Mouse (Mus musculus): ENCODE measurements at regions not wholly inside any gene's neighbourhood (a gene's known extent, or its start where the extent isn't known, plus 50 kb on each side); places are given as distances from the start of the nearest gene placed in this dataset.

GRCm38 (mm10) chr11:18399561-18399960 lies 445.9 kb upstream of the Etaa1 start:
- DNase-seq = no peak

GRCm38 (mm10) chr11:18396397-18396796 lies 442.7 kb upstream of the Etaa1 start:
- DNase-seq = no peak

GRCm38 (mm10) chr11:18395631-18396030 lies 442.0 kb upstream of the Etaa1 start:
- DNase-seq = no peak

DNA sequence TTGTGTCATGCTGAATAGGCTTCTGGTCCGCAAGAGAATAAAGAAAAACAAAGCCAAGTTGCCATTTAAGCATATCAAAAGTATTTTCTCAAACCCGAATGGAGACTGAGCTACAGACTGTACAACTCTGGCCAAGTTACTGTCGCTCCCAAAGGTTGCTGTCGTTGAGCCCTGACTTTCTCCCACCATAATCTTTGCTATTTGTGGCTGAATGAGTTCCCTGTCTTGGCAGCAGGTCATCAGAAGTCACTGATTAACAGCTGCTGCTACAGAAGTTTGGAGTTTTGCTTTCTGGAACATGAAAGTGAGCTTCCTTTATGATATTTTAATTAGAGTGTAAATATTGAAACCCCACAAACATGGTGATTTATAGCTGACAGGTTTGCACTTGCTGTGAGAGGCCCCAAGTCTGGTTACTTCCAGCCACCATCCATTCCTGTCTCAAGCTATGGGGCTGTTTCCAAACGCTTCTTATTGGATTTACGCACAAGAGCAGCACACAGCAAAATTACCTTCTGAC lies 419.2 kb upstream of the Etaa1 start:
- no peak for DNase-seq

GRCm38 (mm10) chr11:18371304-18371703 lies 417.6 kb upstream of the Etaa1 start:
- DNase-seq = no peak

- DNase-seq = no peak
These were observed 417.2 kb upstream of the Etaa1 start for GRCm38 (mm10) chr11:18370861-18371260.

DNA sequence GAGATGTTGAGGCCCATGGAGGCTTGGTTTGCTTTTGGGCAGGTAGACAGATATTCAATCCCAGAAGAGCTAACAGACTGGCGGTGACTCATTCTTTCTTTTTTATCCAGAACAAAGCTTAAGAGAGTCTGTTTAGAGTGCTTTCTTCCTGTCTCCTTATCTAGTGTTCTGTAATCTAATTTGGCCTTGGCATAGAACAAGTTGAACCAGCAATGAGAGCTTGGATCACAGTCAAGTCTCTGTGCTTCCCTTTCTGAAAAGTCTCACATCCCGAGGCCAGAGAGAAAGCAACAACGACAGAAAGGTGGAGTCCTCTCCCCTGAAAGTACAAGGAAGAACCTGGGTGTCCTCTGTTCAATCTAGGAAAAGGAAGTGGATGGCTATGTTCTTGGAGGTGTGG lies 401.2 kb upstream of the Etaa1 start:
- no peak for DNase-seq

- DNase-seq = no peak
These were observed 400.5 kb upstream of the Etaa1 start for GRCm38 (mm10) chr11:18354156-18354555.

DNA sequence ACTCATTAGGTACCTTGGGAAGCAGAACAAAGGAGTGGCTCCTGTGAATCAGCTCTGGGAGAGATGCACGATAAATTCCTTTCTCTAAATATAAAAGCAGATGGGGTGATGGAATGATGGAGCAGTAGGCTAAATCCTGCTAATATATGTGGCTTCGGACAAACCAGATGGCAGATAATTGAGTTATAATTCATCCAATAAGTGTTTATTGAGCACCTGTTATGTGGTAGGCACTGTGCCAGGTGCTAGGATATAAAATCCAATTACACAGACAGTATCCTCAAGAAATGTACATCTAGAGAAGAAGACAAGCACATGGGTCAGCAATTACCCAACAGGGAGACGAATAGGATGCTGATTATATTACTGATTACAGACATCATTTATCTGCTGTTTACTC lies 394.2 kb upstream of the Etaa1 start:
- no peak for DNase-seq

- no peak for DNase-seq
These were observed 360.0 kb upstream of the Etaa1 start for GRCm38 (mm10) chr11:18313510-18314301.

- no peak for DNase-seq
These were observed 342.8 kb upstream of the Etaa1 start for GRCm38 (mm10) chr11:18296194-18297125.

- no peak for DNase-seq
These were observed 325.0 kb upstream of the Etaa1 start for GRCm38 (mm10) chr11:18278585-18279136.

DNA sequence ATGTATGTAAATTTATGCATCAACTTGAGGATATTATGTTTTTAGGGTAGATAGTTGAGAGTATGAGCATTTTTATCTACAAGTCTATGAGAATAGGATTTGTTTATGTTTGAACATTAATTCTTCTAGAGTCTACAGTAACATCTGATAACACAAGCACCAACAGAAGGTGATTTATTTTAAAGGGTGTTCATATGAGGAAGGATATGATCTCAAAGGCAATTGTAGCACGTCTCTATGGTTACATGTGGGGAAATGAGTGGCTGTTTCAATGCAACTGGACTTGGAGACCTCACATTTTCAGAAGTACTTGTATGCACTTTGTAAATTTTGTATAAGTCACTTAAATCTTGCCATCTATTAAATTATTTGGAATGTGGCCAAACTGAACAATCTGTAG lies 318.7 kb upstream of the Etaa1 start:
- DNase-seq = no peak

- no peak for DNase-seq
These were observed 312.5 kb upstream of the Etaa1 start for GRCm38 (mm10) chr11:18266161-18266560.

- no peak for DNase-seq
These were observed 309.2 kb upstream of the Etaa1 start for GRCm38 (mm10) chr11:18262901-18263300.

DNA sequence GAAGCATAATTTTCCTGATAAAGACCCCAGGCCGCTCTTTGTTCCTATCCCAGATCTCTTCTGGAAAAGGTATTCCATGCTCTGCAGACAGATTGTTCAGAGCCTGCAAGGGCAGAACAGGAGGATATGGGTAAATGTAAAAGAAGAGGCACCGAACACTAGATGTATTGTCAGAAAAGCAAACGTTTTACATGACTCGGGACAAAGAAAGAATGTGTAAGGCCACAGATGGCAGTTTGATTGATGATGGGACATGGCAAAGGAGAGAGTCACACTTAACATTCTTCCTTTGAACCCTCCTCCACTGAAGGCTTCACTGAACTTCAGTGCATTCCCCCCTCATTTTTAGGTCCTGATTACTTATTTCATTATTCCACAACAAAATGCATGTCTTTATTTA lies 295.6 kb upstream of the Etaa1 start:
- DNase-seq = no peak

DNA sequence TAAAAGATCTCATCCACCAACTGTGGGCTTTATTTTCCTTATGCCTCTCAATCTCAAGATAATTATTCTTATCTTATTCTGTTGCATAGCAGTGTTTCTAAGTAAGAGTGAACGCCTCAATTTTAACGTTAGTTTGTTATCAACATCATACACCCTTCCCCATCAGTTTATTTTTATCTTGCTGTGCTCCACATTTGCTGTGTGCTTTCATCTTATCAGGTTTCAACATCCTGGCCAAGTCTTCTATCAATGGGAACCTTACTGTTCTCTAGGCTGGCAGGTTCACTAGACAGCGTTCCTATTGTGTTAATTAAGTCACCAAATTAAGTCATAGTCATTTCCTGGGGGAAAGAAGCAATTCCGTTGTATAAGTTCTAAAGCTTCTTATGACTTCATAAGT lies 263.1 kb upstream of the Etaa1 start:
- DNase-seq = no peak

- no peak for DNase-seq
These were observed 219.4 kb upstream of the Etaa1 start for GRCm38 (mm10) chr11:18173028-18173427.

DNA sequence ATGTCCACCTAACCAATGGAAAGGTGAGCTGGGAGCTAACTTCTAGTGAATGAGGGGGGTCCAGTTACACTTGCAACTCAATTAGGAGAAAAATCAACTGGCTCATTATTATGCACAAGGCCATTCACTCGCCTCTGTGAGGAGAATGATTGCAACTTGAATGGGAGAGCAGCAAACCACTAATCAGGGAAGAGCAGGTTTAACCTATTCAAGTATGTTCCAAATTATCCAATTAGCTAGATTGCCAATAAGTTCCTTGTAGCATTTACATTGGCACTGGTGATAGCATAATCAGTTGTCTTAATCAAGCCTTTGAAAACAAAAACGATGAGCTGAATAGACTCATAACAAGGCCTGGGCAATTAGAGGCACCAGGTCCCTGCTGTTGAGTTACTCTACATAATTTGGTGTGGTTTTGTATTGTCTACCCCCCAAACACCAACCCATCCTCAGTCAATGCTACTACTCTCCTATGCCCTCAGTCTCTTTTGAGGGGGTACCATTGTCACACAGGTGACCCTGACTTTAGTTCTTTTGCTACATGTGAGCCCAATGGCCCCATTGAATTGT lies 217.6 kb upstream of the Etaa1 start:
- DNase-seq = no peak

- DNase-seq = no peak
These were observed 212.1 kb upstream of the Etaa1 start for GRCm38 (mm10) chr11:18165609-18166347.

DNA sequence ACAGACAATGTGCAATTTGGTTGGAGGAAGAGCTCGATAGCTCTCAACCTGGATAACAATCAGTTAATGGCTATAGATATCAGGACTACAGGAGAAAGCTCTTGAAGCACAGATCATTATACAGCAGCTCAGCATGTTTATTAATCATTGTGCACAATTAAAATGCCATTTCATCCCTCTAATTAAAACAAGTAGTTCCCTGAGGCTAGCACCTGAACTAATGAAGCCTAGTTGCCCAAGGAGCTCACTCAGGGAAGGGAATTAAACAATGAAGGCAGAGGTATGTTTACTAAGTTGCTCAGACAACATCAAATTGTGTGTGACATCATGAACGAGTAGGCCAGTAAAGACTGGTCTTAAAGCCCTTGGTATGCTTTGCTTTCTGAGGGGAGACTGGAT lies 210.3 kb upstream of the Etaa1 start:
- DNase-seq = no peak

All from cerebellum, adult 8-10 months (tissue).